Mouse (Mus musculus) thymus, adult 18-20 months (tissue): Measurements from ENCODE around the gene Fbxo9.

Source experiments
- DNase-seq, 2 experiments: peaks; one replicate each; pipeline ENCODE4 v3.0.0; 2022; ENCODE audit warnings: mixed read lengths in 2 of 2

Gene Fbxo9

GRCm38 (mm10) chr9:78070496-78070895 is 38.4 kb downstream of the Fbxo9 start:
- no peak for DNase-seq

DNA sequence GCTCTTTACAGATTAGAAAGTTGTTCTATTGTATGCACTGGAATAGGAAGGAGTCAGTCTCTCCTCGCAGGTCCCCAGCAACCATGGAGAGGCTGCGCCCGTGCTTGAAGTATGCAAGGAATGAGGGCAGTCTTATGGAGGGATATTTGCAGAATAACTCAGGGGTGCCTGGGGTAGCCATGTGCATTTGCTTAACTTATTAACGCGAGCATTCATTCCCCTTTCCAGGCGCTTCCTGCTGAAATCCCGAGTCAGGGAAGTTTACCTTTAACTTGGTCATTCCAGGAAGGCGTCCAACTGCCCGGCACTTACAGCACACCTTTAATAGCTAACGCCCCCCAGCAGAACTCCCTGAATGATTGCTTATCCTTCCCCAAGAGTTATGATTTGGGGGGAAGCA is 44.7 kb downstream of the Fbxo9 start:
- DNase-seq: no peak

GRCm38 (mm10) chr9:78062392-78062791 is 46.5 kb downstream of the Fbxo9 start:
- no peak for DNase-seq

- DNase-seq: no peak
Observed at GRCm38 (mm10) chr9:78059525-78060120, 49.2 kb downstream of the Fbxo9 start.

DNA sequence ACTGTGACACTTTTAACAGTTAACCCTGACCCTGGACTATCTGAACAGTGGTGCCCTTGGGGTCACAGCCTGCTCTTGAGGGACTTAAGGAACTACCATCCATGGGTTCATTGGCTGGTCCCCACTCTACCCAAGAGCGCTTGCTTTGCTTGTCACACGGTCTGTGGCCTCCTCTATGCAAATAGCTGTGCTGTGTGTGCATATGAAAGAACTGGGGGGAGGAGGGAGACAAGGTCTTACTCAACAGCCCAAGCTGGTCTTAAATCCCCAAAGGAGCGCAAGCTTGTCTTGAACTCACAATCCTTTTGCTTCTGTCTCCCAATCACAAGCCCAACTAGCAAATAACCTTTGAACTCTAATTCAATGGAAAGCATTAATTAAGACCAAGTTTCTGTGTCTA is 54.6 kb downstream of the Fbxo9 start:
- no peak for DNase-seq

GRCm38 (mm10) chr9:78053821-78054220 is 55.0 kb downstream of the Fbxo9 start:
- no peak for DNase-seq

- DNase-seq: no peak
Observed at GRCm38 (mm10) chr9:78051677-78052076, 57.2 kb downstream of the Fbxo9 start, which contains the start of gene Gcm1. Gene Gcm1, plus strand, starts transcription at chr9:78051924.

- no peak for DNase-seq
Observed at GRCm38 (mm10) chr9:78050452-78050970, 58.4 kb downstream of the Fbxo9 start.

DNA sequence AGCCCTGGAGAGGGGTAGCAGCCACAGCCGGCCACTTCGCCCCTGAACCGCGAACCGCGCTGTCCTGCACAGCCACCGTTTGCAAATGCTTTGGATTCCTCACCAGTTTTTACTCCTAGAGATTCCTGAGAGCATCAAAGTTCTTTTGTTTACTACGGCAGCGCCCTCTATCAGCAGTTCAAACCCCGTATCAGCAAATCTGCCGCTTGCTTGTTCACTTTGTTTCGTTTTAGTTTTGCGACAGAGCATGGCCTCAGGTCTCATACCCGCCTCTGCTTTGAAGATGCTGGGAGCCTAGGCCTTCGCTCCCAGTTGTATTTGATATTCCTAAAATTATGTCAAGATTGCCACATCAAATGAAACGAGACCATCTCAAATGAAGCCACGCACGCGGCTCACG is 62.1 kb downstream of the Fbxo9 start:
- peak in 1 of 2 experiments; percentile 6 for DNase-seq

- no peak for DNase-seq
Observed at GRCm38 (mm10) chr9:78045171-78045570, 63.7 kb downstream of the Fbxo9 start.

DNA sequence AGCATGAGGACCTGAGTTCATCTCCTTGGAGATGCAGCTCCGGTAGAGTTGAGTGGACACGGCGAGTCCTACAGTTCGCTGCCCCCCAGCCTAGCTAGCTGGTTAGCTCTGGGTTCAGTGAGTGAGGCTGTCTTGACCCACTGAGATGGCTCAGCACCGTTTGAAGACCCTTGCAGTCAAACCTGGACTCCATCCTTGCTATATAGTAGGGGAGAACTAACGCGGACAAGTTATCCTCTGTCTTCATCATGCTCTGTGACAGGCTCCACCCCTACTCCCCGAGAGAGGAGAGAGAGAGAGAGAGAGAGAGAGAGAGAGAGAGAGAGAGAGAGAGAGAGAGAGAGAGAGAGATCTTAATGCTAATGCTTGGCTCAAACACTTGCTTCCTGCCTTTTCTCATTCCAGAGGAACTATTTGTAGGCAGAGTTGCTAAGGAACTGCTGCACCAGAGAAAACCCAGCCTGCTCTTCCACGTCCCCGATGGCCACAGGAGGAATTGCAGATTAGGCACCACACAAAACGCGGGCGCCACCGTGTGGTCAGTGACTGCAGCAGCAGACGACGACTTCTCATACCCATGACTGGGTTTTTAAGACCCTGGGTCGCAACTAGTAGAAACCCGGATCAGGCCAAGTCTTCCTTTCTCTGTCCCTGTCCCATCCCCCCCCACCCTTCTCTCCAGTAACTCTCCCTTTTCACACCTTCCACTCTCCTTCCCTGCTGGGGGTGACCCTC is 69.9 kb downstream of the Fbxo9 start:
- DNase-seq: peak; percentile 39 to 40

GRCm38 (mm10) chr9:78035831-78036230 is 73.0 kb downstream of the Fbxo9 start:
- DNase-seq: no peak

DNA sequence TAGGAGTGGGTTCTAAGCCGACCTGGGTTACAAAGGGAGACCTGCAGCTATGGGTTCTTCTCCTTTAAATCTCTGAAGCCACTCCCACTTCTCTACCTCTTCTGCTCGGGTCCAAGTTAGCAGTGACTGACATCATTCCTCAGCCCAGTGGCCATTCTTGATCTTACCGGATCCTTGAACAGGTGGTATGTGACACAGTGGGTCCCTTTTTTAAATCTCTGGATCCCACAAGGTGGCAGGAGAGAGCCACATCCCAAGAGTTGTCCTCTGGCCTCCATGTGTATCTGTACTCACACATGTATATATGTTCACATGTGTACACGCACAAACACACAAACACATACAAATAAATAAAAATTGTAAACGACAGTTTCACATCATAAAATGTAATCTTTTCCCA is 73.6 kb downstream of the Fbxo9 start:
- no peak for DNase-seq

GRCm38 (mm10) chr9:78032930-78033329 is 75.9 kb downstream of the Fbxo9 start:
- no peak for DNase-seq
